Mouse (Mus musculus) brain, embryonic 14.5 days (tissue): ENCODE measurements around the gene Btg2. TPM values are rescaled to one million over a fixed set of nuclear protein-coding genes. Genes with fewer than 3 reads are reported as not detected.

Source experiments
- DNase-seq: peaks from one replicate; pipeline ENCODE4 v3.0.0-alpha.2; 2011; ENCODE audit warnings: low read depth
- CTCF ChIP-seq: fragments of 200-500 bp; IDR thresholded peaks from 2 replicates; pipeline ENCODE4 v1.5.1; 2012; ENCODE audit warnings: inconsistent platforms, mild to moderate bottlenecking, moderate library complexity, borderline replicate concordance; ENCODE audit not compliant: insufficient read depth, insufficient read length; ENCODE audit errors: extremely low read depth
- POLR2A ChIP-seq: fragments of 200-500 bp; IDR thresholded peaks from 2 replicates; pipeline ENCODE4 v1.6.1; 2012; ENCODE audit warnings: mild to moderate bottlenecking, inconsistent platforms, borderline replicate concordance; ENCODE audit not compliant: poor library complexity, insufficient read depth, insufficient read length, severe bottlenecking; ENCODE audit errors: extremely low read depth
- polyA plus RNA-seq: library from polyadenylated mRNA; depleted of rRNA; stranded (reverse); fragments of >200 nt; gene quantifications from 2 replicates; pipeline ENCODE4 v1.2.3, GENCODE M21; 2012

Gene Btg2
- polyA plus RNA-seq, 1 experiment, result 31.8 TPM

- TF ChIP-seq POLR2A (no peak), CTCF (peak; percentile 87)
These were observed 27.8 kb upstream of the Btg2 start for GRCm38 (mm10) chr1:134106719-134107118.

DNA sequence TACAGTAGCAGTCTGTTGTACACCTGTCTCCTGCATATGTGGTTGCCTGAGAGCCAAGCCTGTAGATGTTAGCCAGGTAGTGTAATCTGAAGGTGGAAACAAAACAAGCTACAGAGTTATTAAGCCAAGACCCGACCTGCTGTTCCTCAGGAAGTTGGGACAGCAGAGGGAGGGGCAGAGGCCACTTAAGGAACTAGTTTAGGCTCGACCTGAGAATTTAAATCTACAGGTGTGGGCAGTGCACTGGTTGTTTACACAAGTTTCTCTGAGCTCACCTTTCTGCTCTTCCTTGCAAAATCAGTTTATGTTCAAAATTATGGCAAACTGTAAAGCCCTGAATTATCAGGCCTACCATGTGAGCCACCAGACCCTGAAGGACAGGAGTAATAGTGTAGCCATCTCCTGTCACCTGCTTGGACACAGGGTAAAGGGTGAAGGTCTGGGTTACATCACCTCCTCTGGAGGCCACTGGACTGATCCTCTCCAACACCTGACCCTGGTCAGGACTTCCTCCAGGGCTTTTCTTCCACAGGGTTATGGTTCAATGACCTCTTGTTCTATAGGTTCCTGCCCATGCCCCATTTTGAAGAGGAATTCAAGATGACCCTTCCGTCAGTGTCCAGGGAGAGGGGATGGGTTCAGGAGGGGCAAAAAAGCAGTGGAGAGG lies 27.0 kb upstream of the Btg2 start:
- no peak for DNase-seq
- TF ChIP-seq CTCF (no peak), POLR2A (no peak)

More at GRCm38 (mm10) chr1:134106719-134107118, 27.8 kb upstream of the Btg2 start:
- peak; percentile 73 for DNase-seq

GRCm38 (mm10) chr1:134105043-134105763 lies 26.3 kb upstream of the Btg2 start:
- DNase-seq, result no peak
- TF ChIP-seq CTCF (no peak), POLR2A (no peak)

GRCm38 (mm10) chr1:134103861-134104260 lies 24.9 kb upstream of the Btg2 start:
- TF ChIP-seq CTCF, result no peak
- TF ChIP-seq POLR2A, result no peak
- DNase-seq, result peak; percentile 37

- TF ChIP-seq POLR2A (no peak), CTCF (no peak)
- no peak for DNase-seq
These were observed 22.7 kb upstream of the Btg2 start for GRCm38 (mm10) chr1:134101593-134101992.

GRCm38 (mm10) chr1:134100928-134101327 lies 22.0 kb upstream of the Btg2 start:
- TF ChIP-seq CTCF (no peak), POLR2A (no peak)

DNA sequence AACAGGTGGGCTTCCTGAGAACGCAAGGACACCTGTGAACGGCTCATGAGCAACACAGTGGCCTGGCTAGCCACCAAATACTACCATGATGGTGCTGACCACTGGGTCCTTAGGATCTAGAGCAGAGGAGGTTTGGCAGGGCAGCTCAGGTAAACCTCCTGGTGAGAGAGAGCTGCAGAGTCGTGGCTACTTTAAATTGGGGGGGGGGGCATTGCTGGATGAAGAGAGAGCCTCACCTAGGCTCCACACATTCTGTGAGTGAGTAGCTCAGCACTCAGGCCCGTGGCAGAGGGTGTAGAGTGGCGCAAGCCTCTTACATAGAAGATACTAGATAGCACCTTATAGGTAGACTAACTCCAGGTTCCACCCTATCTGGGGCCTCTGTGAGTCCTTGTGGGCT lies 21.5 kb upstream of the Btg2 start:
- TF ChIP-seq CTCF, result no peak
- TF ChIP-seq POLR2A, result no peak
- DNase-seq, result no peak

More at GRCm38 (mm10) chr1:134100928-134101327, 22.0 kb upstream of the Btg2 start:
- no peak for DNase-seq

- TF ChIP-seq CTCF, result no peak
- TF ChIP-seq POLR2A, result no peak
These were observed 20.8 kb upstream of the Btg2 start for GRCm38 (mm10) chr1:134099516-134100235.

DNA sequence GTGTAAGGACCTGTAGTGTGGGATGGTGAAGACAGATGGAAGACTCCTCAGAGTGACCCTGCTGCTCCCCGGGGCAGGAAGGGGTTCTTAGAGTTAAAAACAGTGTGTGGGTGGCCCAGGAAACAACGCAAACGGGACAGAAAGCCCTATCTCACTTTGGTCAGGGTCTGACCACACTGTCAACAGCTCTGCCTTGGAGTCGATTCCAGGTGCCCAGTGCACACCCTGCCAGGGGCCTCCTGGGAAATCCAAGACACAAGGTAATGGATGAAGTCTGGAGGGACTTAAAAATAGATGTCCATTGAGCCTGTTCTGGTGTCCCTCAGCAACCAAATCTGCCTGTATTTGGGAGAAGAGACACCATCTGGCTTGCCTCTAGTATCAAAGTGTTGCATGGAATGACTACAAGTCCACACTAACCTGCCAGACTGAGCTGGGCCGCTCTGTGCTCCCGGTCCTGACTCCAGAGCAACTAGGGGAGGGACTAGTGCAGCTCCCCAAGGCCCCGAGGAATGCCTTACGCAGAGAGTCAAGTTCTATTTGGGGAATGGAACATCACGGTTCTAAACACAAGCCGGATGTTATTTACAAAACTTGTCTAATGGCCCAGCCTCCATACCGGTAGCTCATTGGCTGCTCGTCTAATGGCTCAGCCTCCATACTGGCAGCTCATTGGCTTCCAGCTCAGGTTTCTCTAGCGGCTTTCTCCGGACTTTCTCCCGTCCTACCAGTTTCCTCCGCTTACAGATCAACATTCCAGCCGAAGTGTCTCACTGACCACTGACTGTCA lies 20.0 kb upstream of the Btg2 start:
- DNase-seq, result peak; percentile 93

More at GRCm38 (mm10) chr1:134099516-134100235, 20.8 kb upstream of the Btg2 start:
- DNase-seq, result no peak

DNA sequence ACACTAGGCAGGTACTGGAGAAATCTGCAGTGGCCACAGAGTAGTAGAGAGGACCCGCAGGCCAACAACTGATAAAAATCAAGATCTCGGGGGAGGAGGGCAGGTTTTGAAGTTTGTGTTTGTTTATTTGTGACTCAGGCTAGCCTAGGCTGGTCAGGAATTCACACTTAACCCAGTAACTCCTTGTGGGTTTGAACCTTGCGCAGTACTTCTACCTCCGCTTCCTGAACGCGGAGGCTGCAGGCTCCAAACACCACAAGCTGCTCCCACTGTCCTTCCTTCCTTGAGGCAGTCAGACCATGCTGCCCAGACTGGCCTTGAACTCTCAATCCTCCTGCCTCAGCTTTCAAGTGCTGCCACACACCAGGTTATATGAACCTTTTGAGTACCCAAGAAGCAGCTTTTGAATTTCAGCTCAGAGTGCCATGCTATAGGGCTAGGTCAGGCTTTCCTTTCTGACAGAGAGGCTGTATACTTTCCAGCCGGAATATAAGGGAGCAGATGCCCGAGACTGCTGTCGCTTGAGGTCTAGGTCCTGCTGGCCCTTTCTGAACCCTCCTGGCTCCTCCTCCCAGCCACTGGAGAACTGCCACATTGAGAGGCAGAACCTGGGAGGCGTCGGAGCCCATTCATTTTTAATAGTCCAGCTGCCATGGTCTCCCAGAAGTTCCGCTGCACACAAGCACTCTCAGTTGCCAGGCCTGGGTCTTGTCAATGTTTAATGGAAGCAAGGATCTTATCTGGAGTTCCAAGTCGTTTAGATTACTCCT lies 19.2 kb upstream of the Btg2 start:
- TF ChIP-seq CTCF (no peak), POLR2A (no peak)
- DNase-seq, result peak; percentile 52

More for the DNA sequence above, 20.0 kb upstream of the Btg2 start:
- TF ChIP-seq CTCF, result no peak
- TF ChIP-seq POLR2A, result no peak

- TF ChIP-seq POLR2A, result no peak
- TF ChIP-seq CTCF, result no peak
- DNase-seq, result no peak
These were observed 18.3 kb upstream of the Btg2 start for GRCm38 (mm10) chr1:134097080-134097855.
